Mouse (Mus musculus): ENCODE measurements around the gene Clk2. TPM values are rescaled to one million over a fixed set of nuclear protein-coding genes. Genes with fewer than 3 reads are reported as not detected.

The Clk2 gene
- polyA plus RNA-seq, 1 experiment, result 27.7 TPM

DNA sequence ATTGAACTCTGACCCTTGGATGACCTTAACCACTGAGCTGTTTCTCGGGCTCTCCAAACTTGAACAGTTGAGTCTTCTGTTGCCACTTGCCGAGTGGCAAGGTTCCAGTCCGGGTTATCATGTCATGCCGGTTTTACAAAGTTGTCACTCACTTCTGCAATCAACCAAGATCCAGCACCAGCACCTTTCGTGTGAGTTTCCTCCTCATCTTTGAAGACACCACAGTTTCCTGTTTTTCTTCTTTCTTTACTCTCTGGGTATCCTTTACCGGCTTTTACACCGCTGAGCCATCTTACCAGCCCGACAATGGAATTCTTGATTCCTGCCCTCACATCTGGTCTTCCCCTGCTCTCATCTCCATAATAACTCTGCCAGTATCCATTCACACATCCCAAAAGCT, 25.8 kb downstream of the Clk2 start:
- Histone ChIP-seq H3K4me3 (ENCODE audit: low read depth, low read length) (no peak overlapping the region), H3K27ac (ENCODE audit: insufficient read depth, low read depth, low read length) (peak overlapping the region; percentile 61), H3K27me3 (ENCODE audit: control insufficient read depth, insufficient read depth, low read length) (no peaks in the 10 kb centered on the region), H3K4me1 (ENCODE audit: control insufficient read depth, insufficient read depth, insufficient read length, low read length) (no peaks in the 10 kb centered on the region), H3K36me3 (ENCODE audit: control insufficient read depth, insufficient read depth, low read length) (no peaks in the 10 kb centered on the region)
- WGBS, result 66% methylated on average over 8 of the region's 8 CpGs
- TF ChIP-seq CTCF (IDR thresholded peaks at IDR 0.05; ENCODE audit: extremely low read depth, insufficient read length, insufficient replicate concordance, low read depth, low read length) (no peak), POLR2A (IDR thresholded peaks at IDR 0.05; ENCODE audit: low read depth, low read length) (no peak)

DNA sequence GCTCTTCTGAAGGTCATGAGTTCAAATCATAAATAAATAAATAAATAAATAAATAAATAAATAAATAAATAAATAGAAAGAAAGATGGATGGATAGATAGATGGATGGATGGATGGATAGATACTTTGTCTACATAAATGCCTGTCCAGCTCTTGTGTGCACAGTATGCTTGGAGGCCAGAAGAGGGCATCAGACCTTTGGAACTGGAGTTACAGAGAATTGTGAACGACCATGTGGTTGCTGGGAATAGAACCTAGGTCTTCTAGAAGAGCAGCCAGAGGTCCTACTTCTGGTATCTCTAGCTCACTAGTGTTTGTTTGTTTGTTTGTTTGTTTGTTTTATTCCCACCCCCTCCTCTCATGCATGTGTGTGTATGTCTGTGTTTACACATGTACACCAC, 28.8 kb downstream of the Clk2 start:
- H3K36me3 ChIP-seq (ENCODE audit: control insufficient read depth, insufficient read depth, low read length), result no peaks in the 10 kb centered on the region
- no peak overlapping the region for H3K27ac ChIP-seq (ENCODE audit: insufficient read depth, low read depth, low read length)
- no peak for TF ChIP-seq POLR2A (IDR thresholded peaks at IDR 0.05; ENCODE audit: low read depth, low read length)
- no peak for TF ChIP-seq CTCF (IDR thresholded peaks at IDR 0.05; ENCODE audit: extremely low read depth, insufficient read length, insufficient replicate concordance, low read depth, low read length)
- H3K4me1 ChIP-seq (ENCODE audit: control insufficient read depth, insufficient read depth, insufficient read length, low read length), result peaks cover 5% of the 10 kb centered on the region; the same call in 1 of the 2 replicates
- H3K4me3 ChIP-seq (ENCODE audit: low read depth, low read length), result no peak overlapping the region
- 55% methylated on average over 1 of the region's 1 CpGs for WGBS
- no peaks in the 10 kb centered on the region for H3K27me3 ChIP-seq (ENCODE audit: control insufficient read depth, insufficient read depth, low read length)

DNA sequence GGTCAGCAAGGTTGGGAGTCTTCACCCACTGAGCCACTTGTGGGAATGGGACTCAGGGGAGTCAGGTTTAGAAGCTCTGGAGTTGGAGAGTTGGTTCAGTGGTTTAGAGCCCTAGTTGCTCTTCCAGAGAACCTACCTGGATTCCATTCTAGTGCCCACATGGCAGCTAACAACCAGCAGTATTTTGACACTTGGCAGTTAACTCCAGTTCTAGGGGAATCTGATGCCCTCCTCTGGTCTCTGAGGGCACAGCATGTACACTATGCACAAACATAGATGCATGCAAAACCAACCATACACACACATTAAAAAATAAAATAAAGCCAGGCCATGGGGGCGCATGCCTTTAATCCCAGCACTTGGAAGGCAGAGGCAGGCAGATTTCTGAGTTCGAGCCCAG, 29.3 kb downstream of the Clk2 start:
- Histone ChIP-seq H3K4me1 (ENCODE audit: control insufficient read depth, insufficient read depth, insufficient read length, low read length) (peaks cover 5% of the 10 kb centered on the region; the same call in 1 of the 2 replicates), H3K36me3 (ENCODE audit: control insufficient read depth, insufficient read depth, low read length) (no peaks in the 10 kb centered on the region), H3K4me3 (ENCODE audit: low read depth, low read length) (no peak overlapping the region), H3K27ac (ENCODE audit: insufficient read depth, low read depth, low read length) (no peak overlapping the region), H3K27me3 (ENCODE audit: control insufficient read depth, insufficient read depth, low read length) (no peaks in the 10 kb centered on the region)
- 95% methylated on average over 2 of the region's 2 CpGs for WGBS
- TF ChIP-seq CTCF (IDR thresholded peaks at IDR 0.05; ENCODE audit: extremely low read depth, insufficient read length, insufficient replicate concordance, low read depth, low read length), result peak; percentile 18; the same call in 1 of the 2 replicates
- no peak for TF ChIP-seq POLR2A (IDR thresholded peaks at IDR 0.05; ENCODE audit: low read depth, low read length)

DNA sequence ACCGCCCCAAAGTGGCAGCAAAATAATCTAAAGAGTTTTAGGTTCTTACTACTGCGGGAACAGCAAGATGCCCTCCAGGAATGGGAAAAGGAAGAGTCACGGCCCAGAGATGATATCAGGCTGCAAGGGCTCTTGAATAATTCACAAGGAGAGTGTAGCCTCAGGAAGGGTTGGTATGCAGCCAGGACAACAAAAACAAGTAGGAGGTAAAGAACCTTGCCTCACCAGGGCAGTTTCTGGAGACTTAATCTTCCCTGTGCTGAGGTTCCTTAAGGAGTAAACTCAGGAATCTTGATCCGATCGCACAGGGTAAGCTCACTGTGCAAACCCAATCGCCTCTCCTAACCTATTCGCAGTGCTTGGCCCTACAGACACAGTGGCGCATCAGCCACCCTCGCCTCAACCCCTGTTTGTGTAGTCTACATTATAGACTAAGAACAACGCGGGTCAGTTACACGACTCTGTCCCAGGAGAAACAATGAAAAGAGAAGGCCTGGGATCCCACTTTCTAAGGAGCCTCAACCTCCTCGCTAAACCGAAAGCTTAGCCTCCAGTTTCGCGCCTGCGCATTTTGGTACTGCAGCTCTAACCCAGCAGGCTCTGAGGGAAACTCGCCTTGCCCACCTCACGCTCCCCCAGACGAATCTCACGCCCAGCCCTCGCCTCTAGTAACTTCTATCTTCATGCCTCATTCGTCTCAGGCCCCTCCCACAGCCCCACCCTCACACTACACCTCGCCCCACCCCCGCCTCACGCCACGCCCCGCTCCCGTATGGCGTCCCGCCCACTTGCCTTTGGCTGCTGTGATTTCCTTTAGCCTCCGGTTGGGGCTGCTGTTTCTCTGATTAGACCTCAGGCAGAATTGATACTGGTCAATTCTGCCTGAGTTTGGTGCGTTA, 31.6 kb downstream of the Clk2 start:
- H3K4me1 ChIP-seq (ENCODE audit: control insufficient read depth, insufficient read depth, insufficient read length, low read length), result peaks cover 5% of the 10 kb centered on the region; the same call in 1 of the 2 replicates
- H3K27me3 ChIP-seq (ENCODE audit: control insufficient read depth, insufficient read depth, low read length), result no peaks in the 10 kb centered on the region
- peak overlapping the region; percentile 61 for H3K4me3 ChIP-seq (ENCODE audit: low read depth, low read length)
- TF ChIP-seq POLR2A (IDR thresholded peaks at IDR 0.05; ENCODE audit: low read depth, low read length), result peak; percentile 51; the same call in 1 of the 2 replicates
- TF ChIP-seq CTCF (IDR thresholded peaks at IDR 0.05; ENCODE audit: extremely low read depth, insufficient read length, insufficient replicate concordance, low read depth, low read length), result peak; percentile 51; the same call in 1 of the 2 replicates
- WGBS, result 7% methylated on average over 33 of the region's 33 CpGs
- H3K36me3 ChIP-seq (ENCODE audit: control insufficient read depth, insufficient read depth, low read length), result no peaks in the 10 kb centered on the region
- H3K27ac ChIP-seq (ENCODE audit: insufficient read depth, low read depth, low read length), result peak overlapping the region; percentile 65

DNA sequence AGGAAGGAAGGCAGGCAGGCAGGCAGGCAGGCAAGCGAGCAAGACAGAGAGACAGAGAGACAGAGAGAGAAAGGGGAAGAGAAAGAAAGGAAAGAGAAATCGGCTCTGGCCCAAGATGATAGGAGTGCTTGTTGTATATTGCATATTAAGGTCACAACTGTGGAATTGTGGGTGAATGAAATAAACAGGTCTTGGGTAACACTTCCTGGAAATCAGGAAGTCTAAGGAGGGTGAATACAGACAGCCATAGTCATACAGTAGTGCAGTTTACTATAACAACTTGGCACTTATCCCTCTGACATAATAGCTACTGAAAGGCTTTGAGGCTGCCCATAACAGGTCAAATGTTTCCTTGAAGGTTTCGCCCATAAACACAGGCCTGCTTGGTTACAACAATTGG, 35.2 kb downstream of the Clk2 start:
- Histone ChIP-seq H3K4me3 (ENCODE audit: low read depth, low read length) (no peak overlapping the region), H3K27ac (ENCODE audit: insufficient read depth, low read depth, low read length) (no peak overlapping the region), H3K36me3 (ENCODE audit: control insufficient read depth, insufficient read depth, low read length) (peaks cover 8% of the 10 kb centered on the region; the same call in 1 of the 2 replicates), H3K4me1 (ENCODE audit: control insufficient read depth, insufficient read depth, insufficient read length, low read length) (peaks cover 8% of the 10 kb centered on the region; the same call in 1 of the 2 replicates), H3K27me3 (ENCODE audit: control insufficient read depth, insufficient read depth, low read length) (no peaks in the 10 kb centered on the region)
- 68% methylated on average over 3 of the region's 3 CpGs for WGBS
- no peak for TF ChIP-seq POLR2A (IDR thresholded peaks at IDR 0.05; ENCODE audit: low read depth, low read length)
- TF ChIP-seq CTCF (IDR thresholded peaks at IDR 0.05; ENCODE audit: extremely low read depth, insufficient read length, insufficient replicate concordance, low read depth, low read length), result no peak

DNA sequence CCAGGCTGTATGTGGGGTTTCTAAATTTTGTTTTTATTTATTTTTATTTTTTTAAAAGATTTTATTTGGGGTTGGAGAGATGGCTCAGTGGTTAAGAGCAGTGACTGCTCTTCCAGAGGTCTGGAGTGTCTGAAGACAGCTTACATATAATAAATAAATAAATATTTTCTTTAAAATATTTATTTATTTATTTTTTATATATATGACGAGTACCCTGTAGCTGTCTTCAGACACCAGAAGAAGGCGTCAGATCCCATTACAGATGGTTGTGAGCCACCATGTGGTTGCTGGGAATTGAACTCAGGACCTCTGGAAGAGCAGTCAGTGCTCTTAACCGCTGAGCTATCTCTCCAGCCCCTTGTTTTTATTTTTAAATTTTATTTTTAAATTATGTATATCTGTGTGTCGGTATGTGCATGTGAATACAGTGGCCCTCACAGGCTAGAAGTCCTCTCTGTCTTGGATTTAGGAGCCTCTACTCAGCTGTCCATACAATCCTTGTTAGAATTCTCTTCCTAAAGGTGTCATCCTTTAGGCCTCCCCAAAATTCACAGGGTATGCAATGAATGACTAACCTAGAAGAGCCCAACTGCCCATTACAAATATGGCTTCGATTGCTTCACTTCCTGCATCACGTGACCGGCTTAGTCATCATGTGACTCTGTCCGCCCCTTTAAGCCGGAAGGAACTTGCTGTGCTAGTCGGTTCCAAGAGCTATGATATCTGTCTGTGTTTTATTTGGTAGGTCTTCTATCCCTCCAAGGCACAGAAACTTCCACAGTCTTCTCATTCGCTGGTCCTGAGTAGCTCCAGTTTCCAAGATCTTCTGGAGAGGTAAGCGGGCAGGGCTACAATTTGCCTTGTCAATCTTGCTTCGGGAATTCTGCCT, 37.9 kb downstream of the Clk2 start, which contains the start of gene Gba:
Gene Gba (plus strand): TSS at position 676 of the 889 bp plus-strand sequence.
- TF ChIP-seq CTCF (IDR thresholded peaks at IDR 0.05; ENCODE audit: extremely low read depth, insufficient read length, insufficient replicate concordance, low read depth, low read length) (no peak), POLR2A (IDR thresholded peaks at IDR 0.05; ENCODE audit: low read depth, low read length) (no peak)
- peaks cover 33% of the 10 kb centered on the region for H3K36me3 ChIP-seq (ENCODE audit: control insufficient read depth, insufficient read depth, low read length)
- WGBS, result 19% methylated on average over 13 of the region's 13 CpGs
- peak within 1 kb of the TSS; percentile 36; the same call in 1 of the 2 replicates for H3K27ac ChIP-seq (ENCODE audit: insufficient read depth, low read depth, low read length)
- H3K4me3 ChIP-seq (ENCODE audit: low read depth, low read length), result peak within 1 kb of the TSS; percentile 61
- peaks cover 4% of the 10 kb centered on the region; the same call in 1 of the 2 replicates for H3K4me1 ChIP-seq (ENCODE audit: control insufficient read depth, insufficient read depth, insufficient read length, low read length)
- no peaks in the 10 kb centered on the region for H3K27me3 ChIP-seq (ENCODE audit: control insufficient read depth, insufficient read depth, low read length)
